Mouse (Mus musculus): ENCODE data around the gene Prss57.

Prss57 gene

DNA sequence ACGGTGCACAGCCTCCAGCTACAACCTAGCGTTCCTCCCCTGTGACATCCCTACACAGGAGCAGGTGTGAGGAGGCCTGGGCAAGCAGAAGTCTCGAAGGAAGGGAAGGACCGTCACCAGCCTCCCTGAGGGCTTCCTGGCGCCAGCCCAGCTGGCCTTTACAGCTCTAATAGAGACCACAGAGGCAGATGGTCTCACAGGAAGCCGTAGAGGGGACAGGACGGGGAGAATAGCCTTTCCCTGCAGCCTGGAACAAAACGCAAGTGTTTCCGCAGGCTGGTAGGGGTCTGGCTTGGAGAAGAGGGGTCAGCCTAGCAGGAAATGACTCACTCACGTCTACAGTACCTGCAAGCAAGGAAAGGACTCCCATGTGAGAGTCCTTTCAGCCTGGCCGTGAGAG lies 17.1 kb upstream of the Prss57 start:
- DNase-seq (ENCODE audit: low read depth, low spot score), result no peak

DNA sequence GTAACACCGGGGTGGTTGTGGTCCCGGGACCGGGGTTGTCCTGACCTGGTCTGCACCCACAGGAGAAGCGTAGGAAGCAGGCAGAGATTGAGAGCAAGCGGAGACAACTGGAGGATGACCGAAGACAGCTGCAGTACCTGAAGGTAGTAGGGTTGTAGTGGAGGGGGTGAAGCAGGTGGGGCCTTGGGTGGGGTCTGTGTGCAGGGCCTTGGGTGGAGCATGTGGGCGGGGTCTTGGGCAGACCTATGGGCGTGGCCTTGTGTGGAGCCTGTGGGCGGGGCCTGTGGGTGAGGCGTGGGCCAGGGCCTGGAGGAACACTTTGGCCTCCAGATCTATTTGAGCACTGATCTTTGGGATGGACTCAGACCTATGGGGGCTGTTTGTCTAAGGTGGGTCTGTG lies 16.2 kb upstream of the Prss57 start:
- DNase-seq (ENCODE audit: low read depth, low spot score), result no peak

DNA sequence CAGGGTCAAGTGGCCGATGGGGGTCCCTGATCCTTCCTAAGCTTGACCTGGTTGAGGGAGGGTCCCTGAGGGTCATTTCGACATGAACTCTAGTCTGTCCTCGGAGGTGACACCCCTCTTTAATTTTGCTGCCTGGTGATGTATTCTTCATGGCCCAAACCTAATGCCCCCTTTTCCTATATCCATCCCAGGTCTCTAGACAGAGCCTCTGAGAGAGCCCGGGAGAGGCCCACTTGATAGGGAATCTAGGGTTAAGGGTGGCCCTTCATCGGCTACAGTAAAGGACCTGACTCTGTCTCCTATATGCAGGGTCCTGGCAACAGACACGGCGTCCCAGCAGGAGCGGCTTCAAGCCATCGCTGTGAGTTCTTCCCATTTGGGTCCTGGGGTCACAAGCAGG lies 15.6 kb upstream of the Prss57 start:
- no peak for DNase-seq (ENCODE audit: low read depth, low spot score)

DNA sequence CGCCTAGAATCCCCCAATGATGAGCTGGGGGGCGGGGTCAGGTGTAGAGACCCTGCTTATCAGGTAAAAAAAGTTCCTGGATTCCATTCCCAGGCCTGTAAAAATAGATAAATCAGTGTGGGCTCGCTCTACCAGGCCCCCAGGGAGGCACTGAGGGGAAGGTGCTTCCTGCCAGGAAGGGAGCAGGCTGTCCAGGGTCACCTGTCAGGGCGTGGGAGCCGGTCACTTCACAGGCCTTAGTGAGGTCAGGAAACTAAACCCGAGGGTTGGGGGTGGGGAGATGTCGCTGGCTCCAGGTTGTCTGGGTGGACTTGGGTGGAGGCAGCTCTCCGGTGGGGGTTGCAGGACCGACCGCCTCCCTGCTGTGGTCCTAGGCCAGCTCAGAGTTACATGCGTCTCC lies 14.9 kb upstream of the Prss57 start:
- no peak for DNase-seq (ENCODE audit: low read depth, low spot score)

DNA sequence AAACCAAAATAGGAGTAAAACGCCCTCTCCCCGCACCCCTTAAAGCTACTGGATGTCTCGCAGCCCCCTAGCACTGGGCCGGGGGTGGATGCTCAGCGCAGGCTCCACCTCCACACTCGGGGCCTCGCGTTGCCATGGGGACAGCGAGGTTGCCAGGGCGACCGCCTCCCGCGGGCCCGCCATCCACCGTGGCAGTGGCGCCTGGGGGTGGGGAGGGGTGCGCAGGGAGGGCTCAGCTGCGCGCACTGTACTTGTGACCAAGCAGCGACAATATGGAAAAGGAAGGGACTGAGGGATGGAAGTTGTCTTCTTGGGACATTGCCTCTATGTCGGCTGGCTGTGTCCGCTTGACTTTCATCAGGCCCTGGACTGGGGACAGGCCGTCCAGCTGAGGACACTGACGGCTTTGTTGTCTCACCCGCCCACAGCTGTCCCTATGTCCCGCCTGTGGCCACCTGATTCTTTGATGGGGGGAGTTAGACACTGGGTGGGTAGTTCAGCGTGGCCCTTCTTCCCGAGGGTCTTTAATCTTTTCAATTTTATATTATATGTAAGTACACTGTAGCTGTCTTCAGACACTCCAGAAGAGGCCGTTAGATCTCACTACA lies 13.1 kb upstream of the Prss57 start:
- DNase-seq (ENCODE audit: low read depth, low spot score), result no peak

DNA sequence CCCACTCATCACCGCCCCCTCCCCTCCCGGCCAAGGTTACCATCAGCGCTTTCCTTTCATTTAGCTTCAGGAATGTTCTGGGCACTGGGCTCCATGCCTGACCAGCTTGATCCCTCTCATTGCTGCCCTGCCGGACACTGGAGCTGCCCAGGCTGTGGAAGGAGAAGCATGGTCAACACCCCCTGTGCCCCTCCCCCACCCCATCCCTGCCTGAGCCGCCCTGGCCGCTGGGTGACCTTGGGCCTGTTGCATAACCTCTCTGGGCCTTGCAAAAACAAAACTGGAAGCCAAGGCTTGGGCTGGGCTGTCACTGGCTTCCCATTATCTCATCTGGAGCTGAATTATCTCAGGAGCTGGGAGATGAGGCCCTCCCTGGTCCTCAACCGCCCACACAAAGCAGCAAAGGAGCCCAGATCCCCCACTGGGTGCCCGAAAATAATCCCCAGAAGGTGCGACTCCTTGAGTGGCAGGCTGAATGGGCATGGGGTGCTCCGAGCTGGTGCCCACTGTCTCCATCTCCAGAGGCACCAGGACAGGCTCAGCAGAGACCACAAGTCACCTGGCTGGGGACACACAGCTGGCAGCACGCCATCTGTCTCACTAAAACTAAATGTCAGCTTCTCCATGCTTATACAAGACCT lies 11.7 kb upstream of the Prss57 start:
- peak; percentile 83 for DNase-seq (ENCODE audit: low read depth, low spot score)

DNA sequence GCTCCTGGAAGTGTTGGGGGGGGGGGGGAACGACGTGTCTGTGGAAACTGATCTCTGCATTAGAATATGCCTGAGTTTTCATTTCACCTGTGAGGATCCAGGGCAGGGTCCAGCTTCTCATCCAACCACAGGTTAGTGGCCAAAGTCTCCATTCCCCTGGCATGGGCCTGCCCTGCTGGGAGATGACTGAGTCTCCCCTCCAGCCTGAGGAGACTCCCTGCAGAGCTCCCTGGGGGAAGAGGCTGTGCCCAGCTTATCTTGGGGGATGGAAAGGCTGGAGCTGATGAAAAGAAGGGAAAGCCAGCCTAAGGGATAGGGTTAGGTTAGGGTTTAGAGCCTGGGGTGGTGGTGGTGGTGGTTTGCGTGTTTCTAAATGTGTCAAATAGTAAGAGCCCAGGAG lies 11.1 kb upstream of the Prss57 start:
- no peak for DNase-seq (ENCODE audit: low read depth, low spot score)

DNA sequence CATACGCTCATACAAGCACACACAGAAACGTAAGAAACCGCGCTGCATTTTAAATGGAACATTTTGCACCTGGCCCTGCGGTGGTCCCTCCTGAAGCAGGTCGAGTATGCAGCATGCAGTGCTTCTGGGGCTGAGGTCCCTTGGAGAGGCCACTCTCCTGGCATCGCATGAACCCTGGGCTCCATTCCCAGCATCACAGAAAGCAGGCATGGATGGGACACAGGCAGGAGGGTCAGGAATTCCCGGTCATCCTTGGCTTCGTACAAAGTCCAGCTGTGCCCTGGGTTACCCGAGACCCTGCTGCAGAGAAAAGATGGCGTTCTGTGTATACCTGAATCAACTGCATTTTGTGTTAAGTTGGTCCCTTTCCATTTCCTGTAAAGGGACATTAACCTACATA lies 9.7 kb upstream of the Prss57 start:
- no peak for DNase-seq (ENCODE audit: low read depth, low spot score)

DNA sequence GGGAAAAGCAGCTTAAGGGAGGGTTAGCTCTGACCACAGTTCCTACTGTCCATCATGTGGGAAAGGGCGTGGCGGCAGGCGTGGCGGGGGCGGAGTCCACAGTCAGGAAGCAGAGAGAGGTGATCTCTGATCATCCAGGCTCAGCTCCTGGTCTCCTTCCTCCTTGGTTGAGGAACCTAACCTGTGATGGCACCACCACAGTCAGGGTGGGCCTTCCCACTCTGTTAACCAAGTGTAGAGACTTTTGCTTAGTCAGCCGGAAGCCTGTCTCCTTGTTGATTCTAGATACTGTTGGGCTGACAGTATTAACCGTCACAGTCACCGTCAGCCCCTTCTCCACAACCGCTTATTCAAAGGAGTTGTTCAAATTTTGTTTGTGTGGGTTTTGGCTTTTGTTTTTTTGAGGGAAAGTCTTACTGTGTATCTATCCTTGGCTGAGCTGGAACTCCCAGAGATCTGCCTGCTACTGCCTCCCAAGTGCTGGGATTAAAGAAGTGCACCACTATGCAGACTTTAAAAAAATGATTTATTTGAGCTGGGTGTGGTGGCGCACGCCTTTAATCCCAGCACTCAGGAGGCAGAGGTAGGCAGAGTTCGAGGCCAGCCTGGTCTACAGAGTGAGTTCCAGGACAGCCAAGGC lies 7.6 kb upstream of the Prss57 start:
- no peak for DNase-seq (ENCODE audit: low read depth, low spot score)

DNA sequence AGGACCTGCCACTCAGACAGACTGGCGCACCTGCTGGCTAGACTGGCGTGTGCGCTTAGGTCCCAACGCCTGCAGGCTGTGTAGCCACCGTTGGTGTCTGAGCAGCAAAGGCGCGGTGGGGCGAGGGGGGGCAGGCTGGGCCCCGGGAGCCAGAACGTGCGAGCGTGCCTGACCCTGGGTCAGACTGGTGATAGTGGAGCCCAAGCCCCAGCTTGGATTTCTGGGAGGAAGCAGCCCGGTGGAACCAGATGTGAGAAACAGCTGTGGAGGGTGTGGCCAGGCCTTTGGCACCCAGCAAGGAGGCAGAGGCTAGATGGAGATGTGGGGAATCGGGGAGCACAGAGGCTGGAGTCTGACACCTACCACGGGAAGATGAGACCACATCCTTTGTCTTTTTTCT lies 6.6 kb upstream of the Prss57 start:
- DNase-seq (ENCODE audit: low read depth, low spot score), result peak; percentile 53

DNA sequence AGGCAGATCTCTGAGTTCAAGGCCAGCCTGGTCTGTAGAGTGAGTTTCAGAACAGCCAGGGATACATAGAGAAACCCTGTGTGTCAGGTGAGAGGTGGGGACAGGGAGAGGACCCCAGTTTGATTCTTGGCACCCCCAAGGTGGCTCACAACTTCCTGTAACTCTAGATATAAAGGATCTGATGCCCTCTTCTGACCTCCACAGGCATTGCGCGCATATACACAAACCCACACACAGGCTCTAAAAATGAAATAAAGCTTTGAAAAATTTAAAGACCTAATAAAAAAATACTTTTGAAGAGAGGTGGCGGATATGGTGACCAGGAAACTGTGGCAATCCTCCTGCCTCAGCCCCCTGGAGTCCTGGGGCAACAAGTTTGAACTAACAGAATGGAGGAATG lies 5.1 kb upstream of the Prss57 start:
- DNase-seq (ENCODE audit: low read depth, low spot score), result no peak

DNA sequence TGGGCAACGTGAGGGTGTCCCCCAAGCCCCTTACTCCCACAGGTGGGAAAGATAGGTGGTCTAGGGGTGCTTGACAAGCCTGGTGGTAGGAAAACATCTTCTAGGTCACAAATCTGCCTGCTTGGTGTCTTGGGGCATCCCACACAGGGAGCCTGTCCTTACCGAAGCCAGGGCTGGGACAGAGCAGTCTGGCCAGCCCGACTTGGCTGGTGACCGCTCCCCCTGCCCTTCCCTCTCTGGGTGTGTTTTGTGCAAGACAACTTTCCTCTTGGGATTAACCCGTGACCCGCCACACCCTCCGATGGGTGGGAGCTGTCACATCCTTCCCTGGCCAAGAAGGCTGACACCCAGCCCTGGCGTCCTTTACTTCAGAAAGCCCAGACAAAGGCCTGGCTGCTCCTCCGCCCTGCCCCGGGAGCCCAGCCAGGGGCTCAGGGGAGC lies 3.8 kb upstream of the Prss57 start:
- DNase-seq (ENCODE audit: low read depth, low spot score), result peak; percentile 91

DNA sequence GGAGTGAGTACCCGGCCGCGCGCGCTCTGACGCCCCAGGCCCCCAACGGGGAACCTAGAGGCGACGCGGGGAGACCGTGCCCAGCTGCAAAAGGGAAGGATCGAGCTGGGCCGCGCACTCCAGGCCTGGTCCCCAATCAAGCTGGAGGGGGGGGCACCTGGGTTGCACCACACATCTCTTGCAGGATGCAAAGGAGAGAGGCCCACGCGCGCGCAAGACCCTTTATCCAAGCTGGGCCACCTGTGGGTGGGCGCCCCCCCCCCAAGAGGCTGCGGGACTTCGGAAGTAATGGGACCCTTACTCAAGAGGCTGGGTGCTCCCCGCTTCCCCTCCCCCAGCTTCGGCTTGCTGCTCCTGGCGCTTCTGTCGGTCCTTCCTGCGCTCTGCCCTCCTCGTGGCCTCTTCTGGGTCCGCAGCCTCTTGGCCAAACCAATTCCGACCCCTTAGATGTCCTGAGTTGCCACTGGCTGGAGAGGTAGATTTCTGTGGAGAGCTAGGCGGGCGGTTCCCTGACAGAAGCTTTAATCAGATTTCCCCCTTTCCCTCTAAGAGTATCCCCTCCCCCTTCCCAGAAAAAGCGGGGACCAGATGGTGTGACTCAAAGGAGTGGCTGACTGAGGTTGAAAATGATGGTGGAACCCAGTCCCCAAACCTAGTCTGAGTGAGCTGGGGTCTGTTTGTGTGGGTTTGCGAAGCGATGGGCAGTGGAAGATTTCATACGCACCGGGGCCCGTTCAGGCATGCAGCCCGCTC lies 3.2 kb upstream of the Prss57 start:
- no peak for DNase-seq (ENCODE audit: low read depth, low spot score)

DNA sequence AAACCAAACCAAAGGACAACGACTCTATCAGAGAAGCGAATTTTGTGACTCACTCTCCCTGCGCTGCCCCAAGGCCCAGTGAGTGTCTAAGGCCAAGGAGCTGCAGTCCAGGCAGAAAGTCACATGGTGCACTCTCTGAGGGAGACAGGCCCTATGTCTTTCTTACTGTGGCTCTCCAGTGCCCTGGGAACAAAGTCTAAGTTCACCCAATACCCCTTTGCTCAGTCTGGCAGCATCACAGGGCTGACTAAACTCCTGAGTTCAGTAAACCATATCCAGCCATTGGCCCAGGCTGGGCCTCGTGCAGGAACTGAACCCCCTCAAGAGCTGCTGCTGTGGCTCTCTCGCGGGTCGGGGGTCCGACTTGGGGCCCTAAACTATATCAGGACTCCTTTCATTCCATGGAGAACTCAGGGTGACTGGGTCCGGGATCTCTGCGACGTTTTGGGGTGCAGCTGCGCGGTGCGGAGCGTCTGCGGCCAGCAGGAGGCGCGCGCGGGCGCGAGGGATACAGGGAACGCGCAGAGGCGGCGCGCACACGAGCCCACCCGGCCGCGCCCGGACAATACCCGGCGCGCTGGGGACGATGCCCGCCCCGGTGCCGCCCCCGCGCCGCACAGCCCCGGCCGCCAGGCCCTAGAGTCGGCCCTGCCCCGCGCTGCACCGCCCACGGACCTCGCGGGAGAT lies 2.4 kb upstream of the Prss57 start, which contains the start of gene Palm:
TSS of gene Palm (plus strand) at position 522 of the 687 bp plus-strand sequence.
- peak; percentile 34 for DNase-seq (ENCODE audit: low read depth, low spot score)

DNA sequence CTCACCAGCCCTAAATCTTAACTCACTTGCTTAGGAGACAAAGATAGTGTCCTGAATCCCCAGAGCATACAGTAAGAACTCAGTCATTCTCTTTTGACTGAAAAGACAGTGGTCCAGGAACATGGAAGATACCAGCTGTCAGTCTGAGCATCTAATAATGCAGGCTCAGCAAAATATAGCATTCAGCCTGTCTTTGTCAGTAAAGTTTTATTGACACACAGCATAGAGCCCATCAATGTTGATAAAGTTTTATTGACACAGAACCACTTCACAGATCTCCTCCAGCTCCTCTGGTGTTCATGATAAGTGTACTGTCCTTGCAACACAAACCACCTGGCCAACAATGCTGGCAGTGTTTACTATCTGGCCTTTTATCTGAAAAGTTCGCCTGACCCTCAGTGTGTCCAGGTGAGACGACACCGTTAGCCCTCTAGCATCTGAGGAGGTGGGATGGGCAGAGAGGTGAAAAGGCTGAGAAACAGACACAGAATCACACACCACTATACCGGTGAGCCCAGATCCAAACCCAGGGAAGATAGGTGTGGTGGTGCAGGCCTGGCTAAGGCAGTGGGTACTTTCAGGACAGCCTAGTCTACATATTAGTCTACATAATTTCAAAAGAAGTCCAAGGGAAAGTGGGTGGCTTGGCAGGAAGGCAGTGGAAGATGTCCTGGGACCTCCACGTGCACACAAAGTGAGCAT lies 1.7 kb upstream of the Prss57 start:
- no peak for DNase-seq (ENCODE audit: low read depth, low spot score)

DNA sequence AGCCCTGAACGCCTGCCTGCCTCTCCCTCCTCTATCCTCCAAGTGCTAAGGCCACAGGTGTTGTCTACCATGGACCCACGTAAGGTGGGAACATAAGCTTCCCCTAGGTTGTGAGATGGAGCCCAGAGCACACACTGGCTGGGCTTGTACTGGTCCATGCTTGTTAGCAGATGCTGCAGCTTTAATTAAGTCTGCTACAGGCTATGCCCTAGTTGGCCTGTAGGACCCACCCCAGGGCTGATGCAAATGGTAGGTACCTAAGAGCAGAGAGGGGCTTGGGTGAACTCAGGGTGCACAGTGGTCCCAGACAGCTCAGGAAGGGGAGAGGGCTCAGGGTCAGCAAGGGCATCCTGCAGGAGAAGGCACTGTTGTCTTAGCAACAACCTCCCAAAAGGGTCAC lies 1.2 kb downstream of the Prss57 start:
- no peak for DNase-seq (ENCODE audit: low read depth, low spot score)

DNA sequence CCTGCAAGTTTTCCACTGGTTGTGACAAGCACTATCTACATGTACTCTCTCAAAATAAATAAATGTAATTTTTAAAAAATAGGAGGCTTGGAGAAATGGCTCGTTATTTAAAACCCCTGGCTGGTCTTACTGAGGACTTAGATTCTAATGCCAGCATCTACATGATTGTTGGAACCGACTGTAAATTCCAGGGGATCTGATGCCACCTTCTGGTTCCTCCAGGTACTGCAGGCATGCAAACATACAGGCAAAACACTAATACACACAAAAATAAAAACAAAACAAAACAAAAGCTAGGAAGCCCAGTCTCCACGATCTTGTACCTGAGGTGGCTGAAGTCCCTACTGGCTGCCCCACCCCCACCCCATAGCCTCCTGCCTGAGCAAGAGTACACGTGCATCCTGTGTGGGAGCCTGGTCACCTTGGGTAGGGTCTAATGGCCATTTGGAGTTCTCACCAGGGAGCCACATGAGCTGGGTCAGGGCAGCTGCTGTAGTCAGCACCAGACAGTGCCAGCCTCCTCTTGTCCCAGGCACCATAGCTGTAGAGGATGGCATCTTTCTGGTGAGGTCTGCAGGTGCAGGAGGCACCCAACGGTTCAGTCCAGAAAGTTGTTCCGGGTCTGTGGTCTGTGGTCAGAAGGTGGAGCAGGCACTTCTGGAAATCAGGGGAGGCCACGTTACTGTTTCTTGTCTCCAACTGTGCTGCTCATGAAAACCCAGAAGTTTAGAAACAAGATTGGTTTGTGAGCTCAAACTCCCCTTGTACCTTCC lies 2.2 kb downstream of the Prss57 start:
- peak; percentile 61 for DNase-seq (ENCODE audit: low read depth, low spot score)

DNA sequence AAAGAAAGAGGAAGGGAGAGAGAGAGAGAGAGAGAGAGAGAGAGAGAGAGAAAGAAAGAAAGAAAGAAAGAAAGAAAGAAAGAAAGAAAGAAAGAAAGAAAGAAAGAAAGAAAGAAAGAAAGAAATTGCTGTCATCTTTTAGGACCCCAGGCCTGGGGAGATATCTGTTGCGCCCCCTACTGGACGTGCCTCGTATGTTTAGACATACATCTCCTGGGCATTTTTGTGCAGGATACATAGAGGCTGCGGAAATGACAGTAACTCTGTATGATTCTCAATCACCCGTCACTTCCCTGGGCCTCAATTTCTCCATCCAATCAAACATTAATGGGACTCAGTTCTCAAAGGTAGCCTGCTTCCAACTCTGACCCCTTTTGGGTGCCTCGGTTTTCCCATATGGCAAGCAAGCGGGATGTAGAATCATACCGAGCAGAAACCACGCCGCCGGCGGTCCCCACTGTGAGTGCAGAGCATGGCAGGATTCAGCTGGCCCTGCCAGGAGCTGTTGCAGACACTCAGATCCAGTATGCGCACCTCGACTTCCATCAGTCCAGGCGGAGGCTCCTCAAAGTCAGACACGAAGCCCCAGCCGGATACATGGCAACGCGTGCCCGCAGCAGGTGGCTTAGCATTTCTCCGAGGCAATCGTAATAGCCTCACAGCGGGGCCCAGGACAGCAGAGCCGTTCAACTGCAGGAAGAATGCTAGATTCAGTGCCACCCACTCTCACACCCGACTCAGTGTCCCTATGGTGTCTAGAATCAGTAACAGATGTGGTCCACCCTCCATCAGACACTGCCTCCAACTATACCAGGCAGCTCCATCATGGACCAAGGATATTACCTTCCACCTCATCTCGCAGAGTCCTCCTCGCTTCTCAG lies 6.6 kb downstream of the Prss57 start:
- DNase-seq (ENCODE audit: low read depth, low spot score), result no peak

DNA sequence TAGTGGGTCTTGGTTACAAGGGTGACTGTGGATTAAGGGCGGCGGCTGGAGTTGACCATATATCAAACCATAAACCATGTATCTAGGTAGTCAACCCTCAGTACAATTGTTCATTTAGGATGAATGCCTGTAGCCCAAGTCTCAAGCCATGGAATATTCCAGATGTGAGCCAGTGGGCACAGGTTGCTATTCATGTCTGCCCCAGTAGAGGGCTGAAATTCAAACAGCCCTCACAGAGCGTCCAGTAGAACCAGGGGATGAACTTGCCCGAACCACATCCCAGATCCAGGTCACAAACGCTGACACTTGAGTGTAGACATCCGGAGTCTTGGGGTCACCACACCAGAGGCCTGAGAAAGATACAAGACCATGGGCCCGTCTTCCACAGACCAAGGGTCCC lies 7.7 kb downstream of the Prss57 start:
- no peak for DNase-seq (ENCODE audit: low read depth, low spot score)

DNA sequence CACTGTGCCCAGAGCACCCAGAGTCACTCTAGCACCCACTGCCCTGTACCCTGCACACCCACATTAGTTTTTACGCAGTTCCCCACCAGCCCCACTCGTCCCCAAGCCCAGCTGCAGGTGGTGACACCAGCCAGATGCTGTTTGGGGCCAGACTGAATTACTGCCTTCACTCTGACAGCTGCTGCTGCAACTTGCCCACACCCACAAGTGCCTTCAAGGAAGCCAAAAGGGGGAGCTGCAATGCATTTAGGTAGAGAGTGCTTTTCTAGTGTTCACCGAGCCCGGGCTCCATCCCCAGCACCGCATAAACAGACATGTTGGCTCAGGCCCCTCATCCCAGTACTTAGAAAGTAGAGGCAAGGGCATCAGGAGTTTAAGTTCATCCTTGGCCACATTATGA lies 8.8 kb downstream of the Prss57 start:
- no peak for DNase-seq (ENCODE audit: low read depth, low spot score)

Data from skeletal muscle tissue, adult 2 months (tissue).